Mouse (Mus musculus): ENCODE measurements around the gene Rnf182. TPM values are rescaled to one million over a fixed set of nuclear protein-coding genes. Genes with fewer than 3 reads are reported as not detected.

The Rnf182 gene
- polyA plus RNA-seq, 1 experiment from 2014 or later = 35.0 TPM

- Histone ChIP-seq H3K36me3 (ENCODE audit: control insufficient read depth, insufficient read depth, low read length) (no peaks in the 10 kb centered on the region), H3K4me1 (ENCODE audit: control insufficient read depth, insufficient read depth, low read length) (no peaks in the 10 kb centered on the region), H3K9ac (ENCODE audit: low read length) (no peak overlapping the region), H3K9me3 (replicated peaks; ENCODE audit: control insufficient read depth, low read length) (no peaks in the 10 kb centered on the region), H3K27me3 (replicated peaks; ENCODE audit: control insufficient read depth, insufficient read depth, low read length) (no peaks in the 10 kb centered on the region), H3K4me3 (ENCODE audit: low read depth, low read length) (no peak overlapping the region), H3K27ac (ENCODE audit: low read depth, low read length) (no peak overlapping the region), H3K4me2 (ENCODE audit: low read length) (no peak overlapping the region)
- DNase-seq (ENCODE audit: low spot score) (no peak), ATAC-seq (no peak)
- WGBS = 79% methylated on average over 7 of the region's 7 CpGs
These were observed 80.5 kb downstream of the Rnf182 start for GRCm38 (mm10) chr13:43696011-43696410.

- Histone ChIP-seq H3K27me3 (replicated peaks; ENCODE audit: control insufficient read depth, insufficient read depth, low read length) (no peaks in the 10 kb centered on the region), H3K36me3 (ENCODE audit: control insufficient read depth, insufficient read depth, low read length) (no peaks in the 10 kb centered on the region), H3K4me3 (ENCODE audit: low read depth, low read length) (no peak overlapping the region), H3K9me3 (replicated peaks; ENCODE audit: control insufficient read depth, low read length) (no peaks in the 10 kb centered on the region), H3K27ac (ENCODE audit: low read depth, low read length) (no peak overlapping the region), H3K4me1 (ENCODE audit: control insufficient read depth, insufficient read depth, low read length) (no peaks in the 10 kb centered on the region; the same call in 1 of the 2 replicates), H3K4me2 (ENCODE audit: low read length) (no peak overlapping the region), H3K9ac (ENCODE audit: low read length) (no peak overlapping the region)
- DNase-seq (ENCODE audit: low spot score) = no peak
- WGBS = 88% methylated on average over 7 of the region's 7 CpGs
- no peak for ATAC-seq
These were observed 83.0 kb downstream of the Rnf182 start for GRCm38 (mm10) chr13:43698506-43698905.

GRCm38 (mm10) chr13:43703471-43703870, 88.0 kb downstream of the Rnf182 start:
- Histone ChIP-seq H3K4me2 (ENCODE audit: low read length) (no peak overlapping the region), H3K27ac (ENCODE audit: low read depth, low read length) (no peak overlapping the region), H3K27me3 (replicated peaks; ENCODE audit: control insufficient read depth, insufficient read depth, low read length) (no peaks in the 10 kb centered on the region), H3K4me1 (ENCODE audit: control insufficient read depth, insufficient read depth, low read length) (no peaks in the 10 kb centered on the region; the same call in 1 of the 2 replicates), H3K36me3 (ENCODE audit: control insufficient read depth, insufficient read depth, low read length) (no peaks in the 10 kb centered on the region), H3K9me3 (replicated peaks; ENCODE audit: control insufficient read depth, low read length) (no peaks in the 10 kb centered on the region), H3K4me3 (ENCODE audit: low read depth, low read length) (no peak overlapping the region), H3K9ac (ENCODE audit: low read length) (no peak overlapping the region)
- DNase-seq (ENCODE audit: low spot score) (peak; percentile 22), ATAC-seq (no peak)
- 17% methylated on average over 7 of the region's 7 CpGs for WGBS

- Histone ChIP-seq H3K9ac (ENCODE audit: low read length) (no peak overlapping the region), H3K9me3 (replicated peaks; ENCODE audit: control insufficient read depth, low read length) (no peaks in the 10 kb centered on the region), H3K4me3 (ENCODE audit: low read depth, low read length) (no peak overlapping the region), H3K27me3 (replicated peaks; ENCODE audit: control insufficient read depth, insufficient read depth, low read length) (no peaks in the 10 kb centered on the region), H3K27ac (ENCODE audit: low read depth, low read length) (no peak overlapping the region), H3K36me3 (ENCODE audit: control insufficient read depth, insufficient read depth, low read length) (no peaks in the 10 kb centered on the region), H3K4me2 (ENCODE audit: low read length) (no peak overlapping the region), H3K4me1 (ENCODE audit: control insufficient read depth, insufficient read depth, low read length) (no peaks in the 10 kb centered on the region; the same call in 1 of the 2 replicates)
- DNase-seq (ENCODE audit: low spot score) (peak; percentile 25), ATAC-seq (no peak)
- 73% methylated on average over 7 of the region's 7 CpGs for WGBS
These were observed 89.1 kb downstream of the Rnf182 start for GRCm38 (mm10) chr13:43704533-43705116.

- no peak overlapping the region for H3K27ac ChIP-seq (ENCODE audit: low read depth, low read length)
- DNase-seq (ENCODE audit: low spot score) = peak; percentile 73
- peak; percentile 46; the same call in 1 of the 2 replicates for ATAC-seq
- no peaks in the 10 kb centered on the region for H3K9me3 ChIP-seq (replicated peaks; ENCODE audit: control insufficient read depth, low read length)
- H3K36me3 ChIP-seq (ENCODE audit: control insufficient read depth, insufficient read depth, low read length) = no peaks in the 10 kb centered on the region
- H3K9ac ChIP-seq (ENCODE audit: low read length) = no peak overlapping the region
- 71% methylated on average over 4 of the region's 4 CpGs for WGBS
- no peaks in the 10 kb centered on the region; the same call in 1 of the 2 replicates for H3K4me1 ChIP-seq (ENCODE audit: control insufficient read depth, insufficient read depth, low read length)
- H3K27me3 ChIP-seq (replicated peaks; ENCODE audit: control insufficient read depth, insufficient read depth, low read length) = no peaks in the 10 kb centered on the region
- H3K4me3 ChIP-seq (ENCODE audit: low read depth, low read length) = no peak overlapping the region
- H3K4me2 ChIP-seq (ENCODE audit: low read length) = no peak overlapping the region
These were observed 90.9 kb downstream of the Rnf182 start for GRCm38 (mm10) chr13:43706387-43706786.

GRCm38 (mm10) chr13:43709529-43709928, 94.0 kb downstream of the Rnf182 start:
- H3K27me3 ChIP-seq (replicated peaks; ENCODE audit: control insufficient read depth, insufficient read depth, low read length) = no peaks in the 10 kb centered on the region
- H3K9me3 ChIP-seq (replicated peaks; ENCODE audit: control insufficient read depth, low read length) = no peaks in the 10 kb centered on the region
- H3K27ac ChIP-seq (ENCODE audit: low read depth, low read length) = no peak overlapping the region
- WGBS = 66% methylated on average over 3 of the region's 3 CpGs
- H3K4me2 ChIP-seq (ENCODE audit: low read length) = no peak overlapping the region
- ATAC-seq (no peak), DNase-seq (ENCODE audit: low spot score) (no peak)
- no peak overlapping the region for H3K4me3 ChIP-seq (ENCODE audit: low read depth, low read length)
- H3K36me3 ChIP-seq (ENCODE audit: control insufficient read depth, insufficient read depth, low read length) = no peaks in the 10 kb centered on the region
- H3K9ac ChIP-seq (ENCODE audit: low read length) = no peak overlapping the region
- peaks cover 3% of the 10 kb centered on the region; the same call in 1 of the 2 replicates for H3K4me1 ChIP-seq (ENCODE audit: control insufficient read depth, insufficient read depth, low read length)

GRCm38 (mm10) chr13:43711708-43712314, 96.3 kb downstream of the Rnf182 start:
- Histone ChIP-seq H3K9ac (ENCODE audit: low read length) (no peak overlapping the region), H3K36me3 (ENCODE audit: control insufficient read depth, insufficient read depth, low read length) (no peaks in the 10 kb centered on the region), H3K4me1 (ENCODE audit: control insufficient read depth, insufficient read depth, low read length) (peaks cover 3% of the 10 kb centered on the region; the same call in 1 of the 2 replicates), H3K9me3 (replicated peaks; ENCODE audit: control insufficient read depth, low read length) (no peaks in the 10 kb centered on the region), H3K4me2 (ENCODE audit: low read length) (no peak overlapping the region), H3K27ac (ENCODE audit: low read depth, low read length) (no peak overlapping the region), H3K4me3 (ENCODE audit: low read depth, low read length) (no peak overlapping the region), H3K27me3 (replicated peaks; ENCODE audit: control insufficient read depth, insufficient read depth, low read length) (no peaks in the 10 kb centered on the region)
- WGBS = 79% methylated on average over 7 of the region's 7 CpGs
- ATAC-seq (no peak), DNase-seq (ENCODE audit: low spot score) (peak; percentile 61)

GRCm38 (mm10) chr13:43714741-43715140, 99.2 kb downstream of the Rnf182 start:
- Histone ChIP-seq H3K27ac (ENCODE audit: low read depth, low read length) (no peak overlapping the region), H3K9me3 (replicated peaks; ENCODE audit: control insufficient read depth, low read length) (no peaks in the 10 kb centered on the region), H3K4me1 (ENCODE audit: control insufficient read depth, insufficient read depth, low read length) (peaks cover 3% of the 10 kb centered on the region; the same call in 1 of the 2 replicates), H3K36me3 (ENCODE audit: control insufficient read depth, insufficient read depth, low read length) (no peaks in the 10 kb centered on the region), H3K4me2 (ENCODE audit: low read length) (no peak overlapping the region), H3K27me3 (replicated peaks; ENCODE audit: control insufficient read depth, insufficient read depth, low read length) (no peaks in the 10 kb centered on the region), H3K4me3 (ENCODE audit: low read depth, low read length) (no peak overlapping the region), H3K9ac (ENCODE audit: low read length) (no peak overlapping the region)
- ATAC-seq (no peak), DNase-seq (ENCODE audit: low spot score) (no peak)
- 73% methylated on average over 6 of the region's 6 CpGs for WGBS

- DNase-seq (ENCODE audit: low spot score) (no peak), ATAC-seq (no peak)
- no peak overlapping the region for H3K27ac ChIP-seq (ENCODE audit: low read depth, low read length)
- H3K9ac ChIP-seq (ENCODE audit: low read length) = no peak overlapping the region
- H3K4me1 ChIP-seq (ENCODE audit: control insufficient read depth, insufficient read depth, low read length) = peaks cover 3% of the 10 kb centered on the region; the same call in 1 of the 2 replicates
- H3K9me3 ChIP-seq (replicated peaks; ENCODE audit: control insufficient read depth, low read length) = no peaks in the 10 kb centered on the region
- no peaks in the 10 kb centered on the region for H3K36me3 ChIP-seq (ENCODE audit: control insufficient read depth, insufficient read depth, low read length)
- no peak overlapping the region for H3K4me3 ChIP-seq (ENCODE audit: low read depth, low read length)
- 87% methylated on average over 5 of the region's 5 CpGs for WGBS
- H3K4me2 ChIP-seq (ENCODE audit: low read length) = no peak overlapping the region
- H3K27me3 ChIP-seq (replicated peaks; ENCODE audit: control insufficient read depth, insufficient read depth, low read length) = no peaks in the 10 kb centered on the region
These were observed 100.0 kb downstream of the Rnf182 start for GRCm38 (mm10) chr13:43715466-43715865.
